Mouse (Mus musculus) lung, postnatal 0 days (tissue): ENCODE measurements around the gene Nacc2.

ENCODE experiments used
- CTCF ChIP-seq: IDR thresholded peaks from 2 replicates; pipeline ENCODE4 v1.5.1; 2016; ENCODE audit warnings: antibody characterized with exemption, mild to moderate bottlenecking
- EP300 ChIP-seq: IDR thresholded peaks from 2 replicates; pipeline ENCODE4 v1.6.1; 2016; ENCODE audit warnings: antibody characterized with exemption, mild to moderate bottlenecking, control low read depth

DNA sequence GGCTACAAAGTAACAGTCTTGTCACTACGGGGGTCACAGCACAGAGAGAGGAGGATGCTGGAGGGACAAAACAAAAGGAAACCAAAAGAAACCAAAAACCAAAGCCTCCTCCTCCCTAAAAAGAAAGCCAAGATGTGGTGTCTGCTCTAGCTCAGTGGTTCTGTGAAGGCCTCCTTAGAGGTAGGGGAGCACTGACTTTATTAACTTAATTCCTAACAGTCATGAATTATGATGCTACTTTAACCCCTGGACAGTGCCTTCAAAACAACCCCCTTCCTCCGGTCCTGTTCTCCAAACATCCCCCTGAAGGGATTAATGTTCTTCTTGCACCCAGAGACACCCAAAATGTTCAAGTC is 67.3 kb downstream of the Nacc2 start:
- TF ChIP-seq CTCF: no peak
- TF ChIP-seq EP300: no peak
